Mouse (Mus musculus) cerebellum, adult 11-12 months (tissue): ENCODE data around the gene Pcdh9.

Source experiments
- DNase-seq: peaks from one replicate; pipeline ENCODE4 v3.0.0; 2022

Gene Pcdh9

GRCm38 (mm10) chr14:93890519-93891370, at the start of gene Pcdh9:
Pcdh9 (minus strand) TSS chr14:93890679.
- DNase-seq = peak; percentile 97

- DNase-seq = no peak
These were observed 16.4 kb upstream of the Pcdh9 start for GRCm38 (mm10) chr14:93906928-93907327.

GRCm38 (mm10) chr14:93898533-93898932, 8.1 kb upstream of the Pcdh9 start:
- DNase-seq = no peak

GRCm38 (mm10) chr14:93895131-93895530, 4.7 kb upstream of the Pcdh9 start:
- DNase-seq = no peak

GRCm38 (mm10) chr14:93891371-93891746, 880 bp upstream of the Pcdh9 start:
- DNase-seq = peak; percentile 64

- peak; percentile 72 for DNase-seq
These were observed 500 bp downstream of the Pcdh9 start for GRCm38 (mm10) chr14:93889839-93890518.

GRCm38 (mm10) chr14:93889231-93889630, 1.2 kb downstream of the Pcdh9 start:
- no peak for DNase-seq

GRCm38 (mm10) chr14:93888346-93888745, 2.1 kb downstream of the Pcdh9 start:
- no peak for DNase-seq

GRCm38 (mm10) chr14:93887066-93887465, 3.4 kb downstream of the Pcdh9 start:
- no peak for DNase-seq

- DNase-seq = no peak
These were observed 4.9 kb downstream of the Pcdh9 start for GRCm38 (mm10) chr14:93885551-93886084.

- DNase-seq = peak; percentile 84
These were observed 6.0 kb downstream of the Pcdh9 start for GRCm38 (mm10) chr14:93884467-93884866.

GRCm38 (mm10) chr14:93880071-93880470, 10.4 kb downstream of the Pcdh9 start:
- no peak for DNase-seq

- DNase-seq = peak; percentile 80
These were observed 14.5 kb downstream of the Pcdh9 start for GRCm38 (mm10) chr14:93875968-93876367.

GRCm38 (mm10) chr14:93868211-93868610, 22.3 kb downstream of the Pcdh9 start:
- no peak for DNase-seq

GRCm38 (mm10) chr14:93858069-93858468, 32.4 kb downstream of the Pcdh9 start:
- no peak for DNase-seq

GRCm38 (mm10) chr14:93846091-93846677, 44.3 kb downstream of the Pcdh9 start:
- no peak for DNase-seq

- DNase-seq = no peak
These were observed 47.7 kb downstream of the Pcdh9 start for GRCm38 (mm10) chr14:93842686-93843288.

- no peak for DNase-seq
These were observed 58.0 kb downstream of the Pcdh9 start for GRCm38 (mm10) chr14:93832511-93832910.

GRCm38 (mm10) chr14:93827159-93827558, 63.3 kb downstream of the Pcdh9 start:
- peak; percentile 77 for DNase-seq

GRCm38 (mm10) chr14:93826042-93826462, 64.4 kb downstream of the Pcdh9 start:
- DNase-seq = peak; percentile 35

- DNase-seq = no peak
These were observed 71.6 kb downstream of the Pcdh9 start for GRCm38 (mm10) chr14:93818845-93819244.

- no peak for DNase-seq
These were observed 72.9 kb downstream of the Pcdh9 start for GRCm38 (mm10) chr14:93817591-93817990.

GRCm38 (mm10) chr14:93794530-93794929, 95.9 kb downstream of the Pcdh9 start:
- DNase-seq = peak; percentile 58
